Mouse (Mus musculus): ENCODE measurements around the gene Adgrl2.

Gene Adgrl2

GRCm38 (mm10) chr3:148921966-148922587 lies 68.3 kb downstream of the Adgrl2 start:
- no peak for DNase-seq (ENCODE audit: low spot score in 2 of 2)

- no peak for DNase-seq (ENCODE audit: low spot score in 2 of 2)
These were observed 69.5 kb downstream of the Adgrl2 start for GRCm38 (mm10) chr3:148920881-148921280.

GRCm38 (mm10) chr3:148918425-148918824 lies 71.9 kb downstream of the Adgrl2 start:
- DNase-seq (ENCODE audit: low spot score in 2 of 2): no peak

GRCm38 (mm10) chr3:148917837-148918236 lies 72.5 kb downstream of the Adgrl2 start:
- no peak for DNase-seq (ENCODE audit: low spot score in 2 of 2)

- no peak for DNase-seq (ENCODE audit: low spot score in 2 of 2)
These were observed 74.1 kb downstream of the Adgrl2 start for GRCm38 (mm10) chr3:148916226-148916625.

GRCm38 (mm10) chr3:148912944-148913684 lies 77.2 kb downstream of the Adgrl2 start:
- no peak for DNase-seq (ENCODE audit: low spot score in 2 of 2)

- DNase-seq (ENCODE audit: low spot score in 2 of 2): no peak
These were observed 77.8 kb downstream of the Adgrl2 start for GRCm38 (mm10) chr3:148912536-148912935.

- no peak for DNase-seq (ENCODE audit: low spot score in 2 of 2)
These were observed 82.5 kb downstream of the Adgrl2 start for GRCm38 (mm10) chr3:148907873-148908272.

GRCm38 (mm10) chr3:148907024-148907778 lies 83.2 kb downstream of the Adgrl2 start:
- no peak for DNase-seq (ENCODE audit: low spot score in 2 of 2)

- no peak for DNase-seq (ENCODE audit: low spot score in 2 of 2)
These were observed 84.2 kb downstream of the Adgrl2 start for GRCm38 (mm10) chr3:148905906-148906779.

GRCm38 (mm10) chr3:148905435-148905834 lies 84.9 kb downstream of the Adgrl2 start:
- DNase-seq (ENCODE audit: low spot score in 2 of 2): no peak

- DNase-seq (ENCODE audit: low spot score in 2 of 2): no peak
These were observed 90.5 kb downstream of the Adgrl2 start for GRCm38 (mm10) chr3:148899857-148900256.

- DNase-seq (ENCODE audit: low spot score in 2 of 2): no peak
These were observed 90.9 kb downstream of the Adgrl2 start for GRCm38 (mm10) chr3:148899416-148899815.

- no peak for DNase-seq (ENCODE audit: low spot score in 2 of 2)
These were observed 91.7 kb downstream of the Adgrl2 start for GRCm38 (mm10) chr3:148898535-148899250.

- no peak for DNase-seq (ENCODE audit: low spot score in 2 of 2)
These were observed 94.1 kb downstream of the Adgrl2 start for GRCm38 (mm10) chr3:148896281-148896680.

GRCm38 (mm10) chr3:148895396-148896109 lies 94.8 kb downstream of the Adgrl2 start:
- DNase-seq (ENCODE audit: low spot score in 2 of 2): peak; percentile 11 to 26

- DNase-seq (ENCODE audit: low spot score in 2 of 2): no peak
These were observed 95.5 kb downstream of the Adgrl2 start for GRCm38 (mm10) chr3:148894867-148895266.

GRCm38 (mm10) chr3:148887902-148888301 lies 102.5 kb downstream of the Adgrl2 start:
- no peak for DNase-seq (ENCODE audit: low spot score in 2 of 2)

GRCm38 (mm10) chr3:148886956-148887355 lies 103.4 kb downstream of the Adgrl2 start:
- DNase-seq (ENCODE audit: low spot score in 2 of 2): no peak

GRCm38 (mm10) chr3:148885980-148886668 lies 104.2 kb downstream of the Adgrl2 start:
- DNase-seq (ENCODE audit: low spot score in 2 of 2): no peak

All from thymus, postnatal 10 days (tissue).